Mouse (Mus musculus): ENCODE results near the gene Pros1. TPM values are rescaled to one million over a fixed set of nuclear protein-coding genes. Genes with fewer than 3 reads are reported as not detected.

The Pros1 gene
- polyA plus RNA-seq, 1 experiment = 60.1 TPM

- Histone ChIP-seq H3K4me1 (ENCODE audit: control insufficient read depth, insufficient read depth, low read length) (no peaks in the 10 kb centered on the region), H3K4me3 (ENCODE audit: insufficient read depth, low read length) (no peak overlapping the region), H3K27ac (ENCODE audit: insufficient read depth, low read depth, low read length) (no peak overlapping the region)
- peak; percentile 60 for TF ChIP-seq CTCF (IDR thresholded peaks at IDR 0.05; ENCODE audit: low read depth, low read length)
- TF ChIP-seq POLR2A (IDR thresholded peaks at IDR 0.05; ENCODE audit: borderline replicate concordance, low read depth, low read length) = no peak
These were observed 21.6 kb upstream of the Pros1 start for GRCm38 (mm10) chr16:62832481-62832880.

- no peak for TF ChIP-seq POLR2A (IDR thresholded peaks at IDR 0.05; ENCODE audit: borderline replicate concordance, low read depth, low read length)
- no peak for TF ChIP-seq CTCF (IDR thresholded peaks at IDR 0.05; ENCODE audit: low read depth, low read length)
- Histone ChIP-seq H3K27ac (ENCODE audit: insufficient read depth, low read depth, low read length) (no peak overlapping the region), H3K4me1 (ENCODE audit: control insufficient read depth, insufficient read depth, low read length) (no peaks in the 10 kb centered on the region), H3K4me3 (ENCODE audit: insufficient read depth, low read length) (no peak overlapping the region)
These were observed 19.9 kb upstream of the Pros1 start for GRCm38 (mm10) chr16:62834016-62834735.

- TF ChIP-seq CTCF (IDR thresholded peaks at IDR 0.05; ENCODE audit: low read depth, low read length) (no peak), POLR2A (IDR thresholded peaks at IDR 0.05; ENCODE audit: borderline replicate concordance, low read depth, low read length) (no peak)
- Histone ChIP-seq H3K27ac (ENCODE audit: insufficient read depth, low read depth, low read length) (no peak overlapping the region), H3K4me3 (ENCODE audit: insufficient read depth, low read length) (no peak overlapping the region), H3K4me1 (ENCODE audit: control insufficient read depth, insufficient read depth, low read length) (peaks cover 4% of the 10 kb centered on the region)
These were observed 8.8 kb upstream of the Pros1 start for GRCm38 (mm10) chr16:62845341-62845740.

GRCm38 (mm10) chr16:62846498-62847312 lies 7.4 kb upstream of the Pros1 start, which contains the start of gene Arl13b:
Gene Arl13b, minus strand, starts transcription at chr16:62847040.
- peak within 1 kb of the TSS; percentile 99 for H3K4me3 ChIP-seq (ENCODE audit: insufficient read depth, low read length)
- TF ChIP-seq CTCF (IDR thresholded peaks at IDR 0.05; ENCODE audit: low read depth, low read length) (no peak), POLR2A (IDR thresholded peaks at IDR 0.05; ENCODE audit: borderline replicate concordance, low read depth, low read length) (no peak)
- no peak within 1 kb of the TSS for H3K27ac ChIP-seq (ENCODE audit: insufficient read depth, low read depth, low read length)
- peaks cover 4% of the 10 kb centered on the region for H3K4me1 ChIP-seq (ENCODE audit: control insufficient read depth, insufficient read depth, low read length)

- H3K4me1 ChIP-seq (ENCODE audit: control insufficient read depth, insufficient read depth, low read length) = peaks cover 19% of the 10 kb centered on the region
- no peak for TF ChIP-seq POLR2A (IDR thresholded peaks at IDR 0.05; ENCODE audit: borderline replicate concordance, low read depth, low read length)
- no peak for TF ChIP-seq CTCF (IDR thresholded peaks at IDR 0.05; ENCODE audit: low read depth, low read length)
- no peak overlapping the region for H3K27ac ChIP-seq (ENCODE audit: insufficient read depth, low read depth, low read length)
- H3K4me3 ChIP-seq (ENCODE audit: insufficient read depth, low read length) = no peak overlapping the region
These were observed 1.4 kb upstream of the Pros1 start for GRCm38 (mm10) chr16:62852464-62853252.

GRCm38 (mm10) chr16:62853611-62854126 lies 438 bp upstream of the Pros1 start:
- Histone ChIP-seq H3K4me3 (ENCODE audit: insufficient read depth, low read length) (peak overlapping the region; percentile 86), H3K4me1 (ENCODE audit: control insufficient read depth, insufficient read depth, low read length) (peaks cover 21% of the 10 kb centered on the region), H3K27ac (ENCODE audit: insufficient read depth, low read depth, low read length) (no peak overlapping the region)
- TF ChIP-seq POLR2A (IDR thresholded peaks at IDR 0.05; ENCODE audit: borderline replicate concordance, low read depth, low read length) (no peak), CTCF (IDR thresholded peaks at IDR 0.05; ENCODE audit: low read depth, low read length) (no peak)

GRCm38 (mm10) chr16:62855385-62855784 lies 1.3 kb downstream of the Pros1 start:
- H3K27ac ChIP-seq (ENCODE audit: insufficient read depth, low read depth, low read length) = no peak overlapping the region
- no peak for TF ChIP-seq POLR2A (IDR thresholded peaks at IDR 0.05; ENCODE audit: borderline replicate concordance, low read depth, low read length)
- TF ChIP-seq CTCF (IDR thresholded peaks at IDR 0.05; ENCODE audit: low read depth, low read length) = no peak
- H3K4me3 ChIP-seq (ENCODE audit: insufficient read depth, low read length) = no peak overlapping the region
- peaks cover 21% of the 10 kb centered on the region for H3K4me1 ChIP-seq (ENCODE audit: control insufficient read depth, insufficient read depth, low read length)

GRCm38 (mm10) chr16:62856273-62856672 lies 2.2 kb downstream of the Pros1 start:
- Histone ChIP-seq H3K27ac (ENCODE audit: insufficient read depth, low read depth, low read length) (peak overlapping the region; percentile 33), H3K4me1 (ENCODE audit: control insufficient read depth, insufficient read depth, low read length) (peaks cover 21% of the 10 kb centered on the region), H3K4me3 (ENCODE audit: insufficient read depth, low read length) (no peak overlapping the region)
- TF ChIP-seq CTCF (IDR thresholded peaks at IDR 0.05; ENCODE audit: low read depth, low read length) (no peak), POLR2A (IDR thresholded peaks at IDR 0.05; ENCODE audit: borderline replicate concordance, low read depth, low read length) (no peak)

- Histone ChIP-seq H3K4me1 (ENCODE audit: control insufficient read depth, insufficient read depth, low read length) (peaks cover 29% of the 10 kb centered on the region), H3K4me3 (ENCODE audit: insufficient read depth, low read length) (no peak overlapping the region), H3K27ac (ENCODE audit: insufficient read depth, low read depth, low read length) (peak overlapping the region; percentile 64)
- TF ChIP-seq POLR2A (IDR thresholded peaks at IDR 0.05; ENCODE audit: borderline replicate concordance, low read depth, low read length) (no peak), CTCF (IDR thresholded peaks at IDR 0.05; ENCODE audit: low read depth, low read length) (no peak)
These were observed 3.4 kb downstream of the Pros1 start for GRCm38 (mm10) chr16:62857498-62857897.

Measured in bone marrow macrophage, adult 2 months (primary cell).